Mouse (Mus musculus): ENCODE measurements at regions not wholly inside any gene's neighbourhood (a gene's known extent, or its start where the extent isn't known, plus 50 kb on each side); places are given as distances from the start of the nearest gene placed in this dataset.

- TF ChIP-seq MYOG (IDR thresholded peaks at IDR 0.05; ENCODE audit: control insufficient read depth, extremely low read depth, insufficient read length) (no peak), USF1 (IDR thresholded peaks at IDR 0.05; ENCODE audit: low read depth) (no peak), MYOD1 (IDR thresholded peaks at IDR 0.05; ENCODE audit: control insufficient read depth, insufficient read length, low read depth) (peak; percentile 48), MAX (IDR thresholded peaks at IDR 0.05) (no peak), CTCF (IDR thresholded peaks at IDR 0.05; ENCODE audit: control insufficient read depth, insufficient read depth, insufficient read length) (no peak), FOSL1 (IDR thresholded peaks at IDR 0.05; ENCODE audit: insufficient read depth, low read length, poor library complexity, severe bottlenecking) (no peak)
- Histone ChIP-seq H3K36me3 (ENCODE audit: control insufficient read depth, insufficient read depth) (no peaks in the 10 kb centered on the region), H3K79me3 (ENCODE audit: low read depth) (no peaks in the 10 kb centered on the region), H3ac (ENCODE audit: control insufficient read depth, insufficient read length, low read depth) (no peak overlapping the region), H3K4me3 (ENCODE audit: insufficient read depth, poor library complexity, severe bottlenecking) (no peak overlapping the region), H3K27me3 (ENCODE audit: control insufficient read depth, insufficient read depth, insufficient read length) (no peaks in the 10 kb centered on the region), H3K79me2 (ENCODE audit: control insufficient read depth, insufficient read depth) (no peaks in the 10 kb centered on the region)
Observed at GRCm38 (mm10) chr15:60655113-60655512, 198.5 kb downstream of the Fam84b start.

- H3K79me3 ChIP-seq (ENCODE audit: low read depth) = no peaks in the 10 kb centered on the region
- TF ChIP-seq MAX (IDR thresholded peaks at IDR 0.05) (no peak), USF1 (IDR thresholded peaks at IDR 0.05; ENCODE audit: low read depth) (no peak), CEBPB (IDR thresholded peaks at IDR 0.05; ENCODE audit: low read depth) (no peak)
- H3K36me3 ChIP-seq (ENCODE audit: control insufficient read depth, insufficient read depth) = no peaks in the 10 kb centered on the region
- H3K27me3 ChIP-seq (ENCODE audit: control insufficient read depth, insufficient read depth, insufficient read length) = no peaks in the 10 kb centered on the region
- H3K4me3 ChIP-seq (ENCODE audit: insufficient read depth, poor library complexity, severe bottlenecking) = no peak overlapping the region
- no peaks in the 10 kb centered on the region for H3K79me2 ChIP-seq (ENCODE audit: control insufficient read depth, insufficient read depth)
- no peak overlapping the region for H3ac ChIP-seq (ENCODE audit: control insufficient read depth, insufficient read length, low read depth)
Observed at GRCm38 (mm10) chr15:60649252-60649651, 204.3 kb downstream of the Fam84b start.

DNA sequence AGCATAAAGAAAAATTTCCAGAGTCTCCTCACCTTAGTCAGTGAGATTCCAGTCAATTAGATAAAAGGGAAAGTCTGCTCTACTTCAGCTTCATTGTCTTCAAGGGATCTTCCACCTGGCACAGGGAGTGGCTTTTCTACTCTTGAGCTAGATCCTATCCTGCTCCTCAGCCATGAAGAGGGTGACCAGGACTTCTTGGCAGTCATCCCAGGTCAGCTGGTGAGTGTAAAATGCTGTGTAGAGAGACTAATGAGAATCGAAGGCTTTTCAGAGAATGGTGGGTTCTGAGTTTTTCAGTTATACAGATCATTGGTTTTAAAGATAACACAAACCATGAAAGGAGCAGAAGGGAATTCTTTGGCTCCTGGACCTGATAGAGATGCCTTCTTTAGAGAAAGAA, 211.8 kb downstream of the Fam84b start:
- H3K27me3 ChIP-seq (ENCODE audit: control insufficient read depth, insufficient read depth, insufficient read length) = no peaks in the 10 kb centered on the region
- H3ac ChIP-seq (ENCODE audit: control insufficient read depth, insufficient read length, low read depth) = no peak overlapping the region
- no peaks in the 10 kb centered on the region for H3K79me3 ChIP-seq (ENCODE audit: low read depth)
- no peaks in the 10 kb centered on the region for H3K79me2 ChIP-seq (ENCODE audit: control insufficient read depth, insufficient read depth)
- H3K4me3 ChIP-seq (ENCODE audit: insufficient read depth, poor library complexity, severe bottlenecking) = no peak overlapping the region
- no peak for TF ChIP-seq CTCF (IDR thresholded peaks at IDR 0.05; ENCODE audit: control insufficient read depth, insufficient read depth, insufficient read length)
- TF ChIP-seq MYOG (IDR thresholded peaks at IDR 0.05; ENCODE audit: control insufficient read depth, extremely low read depth, insufficient read length) = no peak
- TF ChIP-seq MYOD1 (IDR thresholded peaks at IDR 0.05; ENCODE audit: control insufficient read depth, insufficient read length, low read depth) = no peak
- TF ChIP-seq MAX (IDR thresholded peaks at IDR 0.05) = no peak
- TF ChIP-seq CEBPB (IDR thresholded peaks at IDR 0.05; ENCODE audit: low read depth) = no peak
- no peak for TF ChIP-seq USF1 (IDR thresholded peaks at IDR 0.05; ENCODE audit: low read depth)
- TF ChIP-seq FOSL1 (IDR thresholded peaks at IDR 0.05; ENCODE audit: insufficient read depth, low read length, poor library complexity, severe bottlenecking) = no peak
- no peaks in the 10 kb centered on the region for H3K36me3 ChIP-seq (ENCODE audit: control insufficient read depth, insufficient read depth)

DNA sequence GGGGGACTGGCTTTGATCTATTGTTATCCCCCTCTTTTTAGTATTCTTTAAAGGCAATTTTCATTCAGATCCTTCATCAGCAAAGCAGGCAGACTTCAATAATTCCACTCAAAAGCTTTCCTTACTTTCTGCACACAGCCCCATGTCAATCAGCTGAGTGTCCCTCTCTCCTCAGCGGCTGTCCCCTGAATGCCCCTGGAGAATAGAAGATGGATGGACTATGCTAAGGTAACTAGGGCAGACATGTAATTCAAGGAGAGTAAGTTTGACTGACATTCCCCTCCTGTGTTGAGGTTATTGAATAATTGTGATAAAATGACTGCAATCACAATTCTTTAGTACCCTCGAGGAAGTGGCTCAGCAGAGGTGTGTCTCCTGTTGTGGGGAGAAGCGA, 220.1 kb downstream of the Fam84b start:
- no peak overlapping the region for H3ac ChIP-seq (ENCODE audit: control insufficient read depth, insufficient read length, low read depth)
- no peaks in the 10 kb centered on the region for H3K79me3 ChIP-seq (ENCODE audit: low read depth)
- H3K79me2 ChIP-seq (ENCODE audit: control insufficient read depth, insufficient read depth) = no peaks in the 10 kb centered on the region
- TF ChIP-seq CTCF (IDR thresholded peaks at IDR 0.05; ENCODE audit: control insufficient read depth, insufficient read depth, insufficient read length) (no peak), USF1 (IDR thresholded peaks at IDR 0.05; ENCODE audit: low read depth) (no peak), CEBPB (IDR thresholded peaks at IDR 0.05; ENCODE audit: low read depth) (no peak), MYOD1 (IDR thresholded peaks at IDR 0.05; ENCODE audit: control insufficient read depth, insufficient read length, low read depth) (no peak), MAX (IDR thresholded peaks at IDR 0.05) (no peak), MYOG (IDR thresholded peaks at IDR 0.05; ENCODE audit: control insufficient read depth, extremely low read depth, insufficient read length) (no peak), FOSL1 (IDR thresholded peaks at IDR 0.05; ENCODE audit: insufficient read depth, low read length, poor library complexity, severe bottlenecking) (no peak)
- no peaks in the 10 kb centered on the region for H3K27me3 ChIP-seq (ENCODE audit: control insufficient read depth, insufficient read depth, insufficient read length)
- H3K4me3 ChIP-seq (ENCODE audit: insufficient read depth, poor library complexity, severe bottlenecking) = no peak overlapping the region
- no peaks in the 10 kb centered on the region for H3K36me3 ChIP-seq (ENCODE audit: control insufficient read depth, insufficient read depth)

- Histone ChIP-seq H3ac (ENCODE audit: control insufficient read depth, insufficient read length, low read depth) (no peak overlapping the region), H3K79me3 (ENCODE audit: low read depth) (no peaks in the 10 kb centered on the region), H3K36me3 (ENCODE audit: control insufficient read depth, insufficient read depth) (no peaks in the 10 kb centered on the region), H3K27me3 (ENCODE audit: control insufficient read depth, insufficient read depth, insufficient read length) (no peaks in the 10 kb centered on the region), H3K4me3 (ENCODE audit: insufficient read depth, poor library complexity, severe bottlenecking) (no peak overlapping the region), H3K79me2 (ENCODE audit: control insufficient read depth, insufficient read depth) (no peaks in the 10 kb centered on the region)
- TF ChIP-seq USF1 (IDR thresholded peaks at IDR 0.05; ENCODE audit: low read depth) (no peak), MYOG (IDR thresholded peaks at IDR 0.05; ENCODE audit: control insufficient read depth, extremely low read depth, insufficient read length) (no peak), CTCF (IDR thresholded peaks at IDR 0.05; ENCODE audit: control insufficient read depth, insufficient read depth, insufficient read length) (no peak), MAX (IDR thresholded peaks at IDR 0.05) (no peak), MYOD1 (IDR thresholded peaks at IDR 0.05; ENCODE audit: control insufficient read depth, insufficient read length, low read depth) (no peak), CEBPB (IDR thresholded peaks at IDR 0.05; ENCODE audit: low read depth) (no peak)
Observed at GRCm38 (mm10) chr15:60632789-60633456, 220.7 kb downstream of the Fam84b start.

DNA sequence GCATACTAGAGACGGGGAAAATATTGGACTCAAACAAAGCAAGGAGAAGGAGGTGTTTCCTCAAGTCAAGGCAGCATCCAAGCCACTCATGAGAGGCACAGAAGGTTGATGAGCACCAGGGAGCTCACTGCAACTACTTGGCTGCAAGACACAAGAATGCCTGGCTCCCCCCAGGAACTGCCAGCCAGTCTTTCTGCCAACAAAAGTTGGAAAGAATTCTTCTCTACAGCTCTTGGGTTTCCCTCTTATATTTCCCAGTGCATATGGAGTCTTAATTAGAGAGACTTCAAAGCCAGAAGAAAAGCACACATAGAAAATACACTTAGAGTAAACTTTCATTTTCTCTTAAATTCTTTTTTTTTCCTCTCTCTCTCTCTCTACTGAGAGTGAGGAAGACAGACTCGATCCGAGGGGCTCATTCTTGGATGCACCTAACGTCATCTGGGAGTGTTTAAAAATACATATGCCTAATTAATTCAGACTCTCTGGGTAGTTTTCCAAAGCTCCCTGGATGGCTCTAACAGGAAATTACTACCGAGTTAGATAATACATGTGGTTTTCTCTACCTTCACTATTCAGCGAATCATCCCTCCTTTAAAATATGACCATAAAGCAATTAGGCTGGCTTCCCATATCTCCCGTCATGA, 222.7 kb downstream of the Fam84b start:
- no peaks in the 10 kb centered on the region for H3K79me2 ChIP-seq (ENCODE audit: control insufficient read depth, insufficient read depth)
- no peaks in the 10 kb centered on the region for H3K36me3 ChIP-seq (ENCODE audit: control insufficient read depth, insufficient read depth)
- no peaks in the 10 kb centered on the region for H3K79me3 ChIP-seq (ENCODE audit: low read depth)
- TF ChIP-seq CEBPB (IDR thresholded peaks at IDR 0.05; ENCODE audit: low read depth) (no peak), CTCF (IDR thresholded peaks at IDR 0.05; ENCODE audit: control insufficient read depth, insufficient read depth, insufficient read length) (no peak), MAX (IDR thresholded peaks at IDR 0.05) (no peak), FOSL1 (IDR thresholded peaks at IDR 0.05; ENCODE audit: insufficient read depth, low read length, poor library complexity, severe bottlenecking) (no peak), MYOD1 (IDR thresholded peaks at IDR 0.05; ENCODE audit: control insufficient read depth, insufficient read length, low read depth) (no peak), USF1 (IDR thresholded peaks at IDR 0.05; ENCODE audit: low read depth) (no peak), MYOG (IDR thresholded peaks at IDR 0.05; ENCODE audit: control insufficient read depth, extremely low read depth, insufficient read length) (no peak)
- H3K27me3 ChIP-seq (ENCODE audit: control insufficient read depth, insufficient read depth, insufficient read length) = no peaks in the 10 kb centered on the region
- H3ac ChIP-seq (ENCODE audit: control insufficient read depth, insufficient read length, low read depth) = no peak overlapping the region
- H3K4me3 ChIP-seq (ENCODE audit: insufficient read depth, poor library complexity, severe bottlenecking) = no peak overlapping the region

All from C2C12 (cell line).